Mouse (Mus musculus) adipose tissue, adult 10 weeks (tissue): ENCODE measurements around the gene Mfn1. TPM values are rescaled to one million over a fixed set of nuclear protein-coding genes. Genes with fewer than 3 reads are reported as not detected.

Experiments
- polyA plus RNA-seq: library from polyadenylated mRNA; stranded (reverse); fragments of 350-450 nt; fragmentation: Illumina TruSeq; extraction: RNeasy Lipid Tissue Mini Kit (QIAGEN cat#74804); gene quantifications from one replicate; pipeline ENCODE4 v1.2.3, GENCODE M21; 2014; ENCODE audit warnings: low read depth, low replicate concordance

The Mfn1 gene
- 33.8 TPM for polyA plus RNA-seq

GRCm38 (mm10) chr3:32529303-32529898, at the start of gene Mfn1:
Gene Mfn1, plus strand, starts transcription at chr3:32529465.

GRCm38 (mm10) chr3:32492097-32493090, 36.9 kb upstream of the Mfn1 start, which contains the start of gene Kcnmb3:
Gene Kcnmb3, minus strand, starts transcription at chr3:32492231.

GRCm38 (mm10) chr3:32509496-32510374, 19.5 kb upstream of the Mfn1 start, which contains the start of gene Zfp639:
Gene Zfp639, plus strand, starts transcription at chr3:32510259.

GRCm38 (mm10) chr3:32616331-32617052, 87.2 kb downstream of the Mfn1 start, which contains the start of gene Gnb4:
Gene Gnb4, minus strand, starts transcription at chr3:32616585.

Other genes with a start within 250 kb of the Mfn1 start
- gene Zmat3, start 163.5 kb upstream of the Mfn1 start, polyA plus RNA-seq, result 4.6 TPM
- gene Pik3ca, start 131.8 kb upstream of the Mfn1 start, polyA plus RNA-seq, result 22.6 TPM
- not detected for gene Kcnmb3, start 37.2 kb upstream of the Mfn1 start, polyA plus RNA-seq
- 32.3 TPM for gene Zfp639, start 19.2 kb upstream of the Mfn1 start, polyA plus RNA-seq
- 19.1 TPM for gene Gnb4, start 87.1 kb downstream of the Mfn1 start, polyA plus RNA-seq
- gene Actl6a, start 176.8 kb downstream of the Mfn1 start, polyA plus RNA-seq, result 44.1 TPM
- gene Ndufb5, start 207.5 kb downstream of the Mfn1 start, polyA plus RNA-seq, result 187 TPM
- gene Mrpl47, start 208.1 kb downstream of the Mfn1 start, polyA plus RNA-seq, result 12.0 TPM